ENCODE assay signal across 18 mouse cellular contexts in genomic region chr1:59543911-59544310, GRCm38 (mm10). TPM values are rescaled to one million over a fixed set of nuclear protein-coding genes. Genes with fewer than 3 reads are reported as not detected.
"Had no signal": no experiment of that assay in that cellular context is flagged by ENCODE, and none has a peak within 500 bp of the region (broad histone marks: within the 10 kb centered on the region; RNA-seq: fewer than 3 reads in every experiment).

No protein-coding gene starts in this region.

- H3K4me3 ChIP-seq: layer of hippocampus, adult 2 months; limb, embryonic 10.5 days; limb, embryonic 13.5 days; liver, embryonic 12.5 days; liver, embryonic 15.5 days; lung, embryonic 15.5 days; midbrain, embryonic 13.5 days had no signal

- H3K9me3 ChIP-seq: limb, embryonic 10.5 days; limb, embryonic 13.5 days; liver, embryonic 12.5 days; liver, embryonic 15.5 days; lung, embryonic 15.5 days; midbrain, embryonic 13.5 days had no signal

- DNase-seq: kidney, adult 18-20 months; kidney, adult 9 months; kidney, postnatal 25 days; layer of hippocampus, adult 9-11 months; liver; lung, adult 18-20 months; lung, postnatal 10 days; lung, postnatal 36 days; spleen, adult 18-20 months; thymus, adult 18-20 months; thymus, postnatal 36 days had no signal

- H3K27me3 ChIP-seq: limb, embryonic 13.5 days; liver, embryonic 15.5 days; lung, embryonic 15.5 days; midbrain, embryonic 13.5 days had no signal

- ATAC-seq: liver, embryonic 12.5 days; midbrain, embryonic 13.5 days had no signal

- H3K4me1 ChIP-seq: liver, embryonic 12.5 days; liver, embryonic 15.5 days; lung, embryonic 15.5 days had no signal

- H3K36me3 ChIP-seq: limb, embryonic 10.5 days; limb, embryonic 13.5 days; liver, embryonic 12.5 days; liver, embryonic 15.5 days; lung, embryonic 15.5 days; midbrain, embryonic 13.5 days had no signal

RNA-seq across cellular contexts. Expression of gene Gm973, which starts 27.8 kb away (rescaled TPM):
- polyA plus RNA-seq: liver, embryonic 12.5 days; liver, embryonic 15.5 days had no signal
